Mouse (Mus musculus) cerebellum, postnatal 25 days (tissue): ENCODE measurements around the gene Hils1.
A peak's percentile ranks its signal among the peaks of the same experiment; 100 is the strongest.
"Not testable (repeated sequence)": the region's sequence is repeated elsewhere in the genome, so short reads cannot be mapped to it uniquely, and the experiment has no call there.

Experiments
- DNase-seq, 2 experiments: peaks; one replicate each; pipeline ENCODE4 v3.0.0; 2021; ENCODE audit warnings: mixed read lengths in 2 of 2

The Hils1 gene

DNA sequence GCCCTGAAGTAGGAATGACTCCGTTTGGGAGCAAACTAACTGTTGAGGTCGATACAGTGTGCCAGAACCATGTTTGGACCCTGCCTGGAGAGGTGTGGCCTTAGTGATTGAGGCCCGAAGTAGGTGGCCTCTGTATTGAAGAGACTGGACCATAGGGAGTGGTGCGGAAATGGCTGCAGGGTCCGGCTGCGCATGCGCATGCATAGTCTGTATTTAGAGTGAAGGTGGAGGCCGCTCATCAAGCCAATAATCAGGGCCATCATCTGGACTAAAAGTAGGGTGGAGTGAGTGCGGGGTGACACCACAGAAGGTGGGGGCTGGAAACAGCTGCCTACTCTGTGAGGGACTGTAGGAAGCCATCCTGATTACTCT is 9.7 kb upstream of the Hils1 start:
- DNase-seq = peak; percentile 23 to 48

DNA sequence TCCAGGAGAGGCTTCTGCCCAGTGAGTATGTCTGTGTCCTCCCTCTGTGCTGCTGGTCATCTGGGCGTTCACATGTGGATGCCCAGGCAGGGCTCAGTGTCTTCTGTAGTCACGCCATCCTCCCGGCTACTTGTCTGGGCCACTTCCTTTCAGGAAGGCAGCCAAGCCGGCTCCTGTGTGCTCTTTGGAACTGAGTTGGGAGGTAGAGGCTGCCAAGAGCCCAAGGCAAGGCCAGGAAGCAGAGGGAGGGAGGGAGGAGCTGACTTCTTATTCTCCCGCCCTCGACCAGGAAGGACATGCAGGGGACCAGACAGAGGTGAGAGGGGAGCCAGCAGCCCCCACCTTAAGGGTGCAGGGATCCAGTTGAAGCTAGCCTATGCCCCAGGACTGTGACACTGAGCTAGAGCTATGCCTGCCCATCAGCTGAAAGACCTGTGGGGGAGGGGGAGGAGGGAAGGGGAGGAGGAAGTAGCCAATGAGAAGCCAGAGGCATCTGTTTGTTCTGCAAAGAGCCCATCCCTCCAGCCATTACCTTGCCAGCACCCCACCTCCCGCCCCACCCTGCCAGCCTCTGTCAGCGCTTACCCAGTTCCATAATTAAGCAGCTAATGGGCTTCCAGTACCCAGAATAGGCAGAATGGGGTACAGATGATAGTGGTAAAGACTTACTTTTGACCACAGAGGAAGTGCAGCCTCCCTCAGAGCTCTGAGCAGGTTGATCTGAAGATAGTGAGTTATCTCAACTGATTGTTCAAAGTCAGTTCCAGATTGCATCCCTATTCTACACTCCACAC is 9.1 kb upstream of the Hils1 start:
- peak; percentile 68 to 78 for DNase-seq

GRCm38 (mm10) chr11:94962534-94963101 is 4.8 kb upstream of the Hils1 start:
- DNase-seq = no peak

DNA sequence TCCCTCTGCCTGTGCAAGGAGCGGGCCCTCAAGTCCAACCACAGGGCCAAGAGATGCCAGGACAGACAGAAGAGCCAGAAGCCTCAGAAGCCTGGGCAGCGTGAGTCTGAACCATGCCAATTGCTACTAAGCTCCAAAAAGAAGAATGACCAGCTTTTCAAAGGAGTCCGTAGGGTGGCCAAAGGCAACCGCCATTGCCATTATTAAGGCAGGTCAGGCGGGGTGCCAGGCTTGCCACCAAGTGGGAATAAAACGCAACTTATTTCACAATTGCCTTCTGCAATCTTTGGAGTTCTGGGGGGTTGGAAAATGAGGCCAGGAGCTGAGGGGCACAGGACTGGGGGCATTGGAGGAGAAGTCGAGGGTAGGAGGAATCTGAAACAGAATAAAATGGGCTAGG is 794 bp downstream of the Hils1 start:
- peak in 1 of 2 experiments; percentile 47 for DNase-seq

- not testable (repeated sequence) for DNase-seq
These were observed 2.3 kb downstream of the Hils1 start for GRCm38 (mm10) chr11:94969709-94970108.

DNA sequence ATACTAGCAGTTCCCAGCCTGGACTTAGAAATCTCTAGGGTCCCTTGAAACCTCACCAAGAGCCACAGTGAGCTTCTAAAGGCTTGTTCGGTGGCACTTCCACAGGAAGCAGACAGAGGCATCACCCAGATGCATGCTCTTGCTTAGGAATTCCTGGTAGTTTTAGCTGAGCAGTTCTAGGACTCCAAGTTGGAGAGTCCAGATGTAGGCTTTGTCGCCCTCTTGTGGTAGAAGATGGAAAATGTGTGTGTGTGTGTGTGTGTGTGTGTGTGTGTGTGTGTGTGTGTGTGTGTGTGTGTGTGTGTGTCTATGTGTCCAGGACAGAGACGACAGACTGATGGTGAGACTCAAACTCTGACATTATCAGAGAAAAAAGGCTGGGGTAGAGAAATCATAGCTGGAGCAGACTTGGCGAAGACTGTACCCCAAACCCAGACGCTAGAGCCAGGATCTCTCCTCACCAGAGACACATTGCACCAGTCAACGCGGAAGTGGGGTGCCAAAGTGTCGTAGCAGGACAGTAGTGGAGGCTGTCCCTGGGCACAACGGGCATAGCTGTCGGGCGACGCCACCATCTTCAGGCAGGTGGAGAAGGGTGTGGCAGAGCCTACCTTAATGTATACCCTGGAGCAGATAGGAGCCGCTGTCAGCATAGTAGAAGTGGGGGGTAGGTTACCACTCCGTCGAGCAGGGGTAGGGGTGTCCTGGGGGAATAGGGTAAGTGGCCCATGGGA is 3.0 kb downstream of the Hils1 start:
- peak; percentile 82 to 88 for DNase-seq

GRCm38 (mm10) chr11:94971895-94972615 is 4.7 kb downstream of the Hils1 start:
- peak; percentile 65 to 67 for DNase-seq

DNA sequence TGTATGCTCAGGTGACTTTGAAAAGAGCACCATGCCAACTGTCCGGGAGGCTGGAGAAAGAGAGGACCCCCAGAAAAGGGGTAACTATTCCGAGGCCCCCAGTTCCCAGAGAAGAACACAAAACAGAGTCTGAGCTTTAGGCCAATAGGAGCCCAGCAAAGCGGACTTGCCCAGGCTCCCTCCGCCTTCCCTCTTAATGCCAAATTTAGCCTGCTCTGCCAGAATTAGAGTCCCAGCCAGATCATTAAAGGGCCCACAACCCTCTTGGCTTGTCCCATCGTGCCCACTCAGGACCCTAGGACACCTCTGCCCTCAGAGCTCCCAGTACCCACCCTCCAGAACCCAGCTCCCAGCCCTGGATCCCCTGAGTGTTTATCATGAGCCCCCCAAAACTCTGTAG is 5.5 kb downstream of the Hils1 start:
- DNase-seq = peak; percentile 22 to 36

DNA sequence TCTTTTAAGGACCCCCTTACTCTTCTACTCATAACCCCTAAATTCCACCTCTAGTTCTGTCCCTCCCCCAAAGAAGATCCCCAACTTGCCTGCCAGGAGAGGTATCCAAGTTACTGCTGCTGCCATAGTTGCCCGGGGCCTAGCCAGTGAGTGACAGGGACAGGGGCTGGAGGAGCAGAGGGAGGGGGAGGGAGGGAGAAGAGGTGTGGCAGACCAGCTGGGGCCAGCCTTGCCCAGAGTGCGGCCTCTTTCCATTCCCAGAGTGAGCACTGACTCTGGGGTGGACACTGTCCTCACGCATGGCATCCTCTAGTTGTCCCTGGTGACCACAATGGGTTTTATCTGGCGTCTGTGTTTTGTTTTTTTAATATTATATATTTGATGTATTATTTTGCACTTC is 5.9 kb downstream of the Hils1 start:
- DNase-seq = peak in 1 of 2 experiments; percentile 28

GRCm38 (mm10) chr11:94974951-94975350 is 7.6 kb downstream of the Hils1 start:
- peak in 1 of 2 experiments; percentile 31 for DNase-seq

- DNase-seq = peak in 1 of 2 experiments; percentile 31
These were observed 8.8 kb downstream of the Hils1 start, which contains the start of gene Sgca for GRCm38 (mm10) chr11:94976199-94976598. TSS of gene Sgca (minus strand) at chr11:94976327.

- DNase-seq = peak; percentile 25 to 47
These were observed 11.0 kb downstream of the Hils1 start for GRCm38 (mm10) chr11:94978178-94978915.

DNA sequence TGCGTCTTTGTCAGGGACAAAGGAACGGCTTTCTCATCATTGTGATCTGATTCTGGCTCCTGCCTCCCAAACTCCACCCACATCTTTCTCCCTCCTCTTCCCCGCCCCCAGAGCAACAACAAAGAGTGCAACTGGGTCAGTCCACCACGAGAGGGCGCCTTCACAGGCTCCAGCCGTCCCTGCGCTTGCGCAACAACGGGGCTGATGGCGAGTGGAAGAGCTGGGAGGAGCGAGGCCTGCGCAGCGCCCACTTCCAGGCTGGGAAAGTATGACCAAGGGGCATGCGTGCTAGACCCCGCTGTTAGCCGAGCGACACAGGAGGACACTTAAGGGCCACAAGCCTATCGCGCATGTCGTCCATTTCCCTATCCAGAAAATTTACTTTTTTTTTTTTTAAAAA is 11.6 kb downstream of the Hils1 start:
- peak; percentile 98 for DNase-seq

- DNase-seq = peak; percentile 28 to 38
These were observed 12.2 kb downstream of the Hils1 start for GRCm38 (mm10) chr11:94979462-94980179.

- DNase-seq = peak in 1 of 2 experiments; percentile 15
These were observed 17.7 kb downstream of the Hils1 start for GRCm38 (mm10) chr11:94985140-94985539.

GRCm38 (mm10) chr11:94985822-94986221 is 18.4 kb downstream of the Hils1 start:
- peak in 1 of 2 experiments; percentile 26 for DNase-seq

- DNase-seq = no peak
These were observed 19.0 kb downstream of the Hils1 start for GRCm38 (mm10) chr11:94986435-94986834.

GRCm38 (mm10) chr11:94987341-94987740 is 19.9 kb downstream of the Hils1 start:
- DNase-seq = peak in 1 of 2 experiments; percentile 19

DNA sequence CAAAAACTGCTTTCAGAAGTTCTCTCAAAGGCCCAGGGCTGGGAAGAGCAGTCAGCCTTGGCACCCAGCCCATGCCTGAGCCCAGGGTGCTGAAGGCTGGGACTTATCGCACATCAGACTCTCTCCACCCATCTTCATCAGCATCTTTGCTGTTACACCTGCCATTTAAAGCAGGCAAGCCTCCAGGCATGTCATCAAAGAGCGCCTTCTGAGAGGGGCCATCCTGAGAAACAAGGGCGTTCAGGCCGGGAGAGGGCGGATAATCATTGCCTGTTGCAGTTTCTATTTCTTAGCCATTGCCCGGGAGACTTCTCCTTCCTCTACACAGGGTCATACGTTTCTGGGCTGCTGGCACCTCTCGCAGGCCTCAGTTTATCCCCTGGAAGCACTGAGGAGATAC is 20.5 kb downstream of the Hils1 start:
- DNase-seq = peak in 1 of 2 experiments; percentile 40

DNA sequence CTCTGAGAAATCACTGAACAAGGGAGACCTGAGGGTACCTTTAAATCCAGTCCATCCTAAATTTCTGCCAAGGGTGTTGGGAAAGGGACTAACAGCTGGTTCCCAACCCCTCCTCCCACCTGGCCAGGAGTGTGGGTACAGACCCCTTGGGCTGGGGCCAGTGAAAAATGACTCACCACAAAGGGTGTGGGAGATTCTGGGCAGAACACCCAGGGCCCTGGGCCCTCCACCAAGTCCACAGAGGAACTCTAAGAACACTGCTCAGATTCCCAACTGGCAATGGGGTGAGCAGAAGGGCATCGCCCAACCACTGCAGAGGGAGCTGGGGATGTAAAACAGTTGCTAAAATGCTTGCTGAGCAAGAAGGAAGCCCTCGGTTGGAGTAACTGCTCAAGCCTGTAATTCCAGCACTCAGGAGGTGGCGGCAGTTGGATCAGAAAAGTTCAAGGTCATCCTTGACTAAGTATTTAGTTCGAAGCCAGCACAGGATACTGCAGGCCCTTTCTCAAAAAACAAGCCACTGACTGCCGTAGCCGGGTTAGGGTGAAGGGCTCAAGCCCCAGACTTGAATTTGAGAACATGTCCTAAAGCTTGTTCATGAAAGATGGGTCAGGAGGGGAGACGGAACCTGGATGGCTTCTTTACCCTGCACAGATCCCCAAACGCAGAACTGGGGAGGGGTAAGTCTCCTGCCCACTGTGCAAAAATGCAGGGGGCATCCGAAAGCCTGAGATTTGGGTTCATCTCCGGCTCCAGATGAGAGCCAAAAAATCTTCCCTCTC is 21.6 kb downstream of the Hils1 start:
- peak in 1 of 2 experiments; percentile 51 for DNase-seq
